Mouse (Mus musculus) layer of hippocampus, postnatal 10 days (tissue): ENCODE measurements at regions not wholly inside any gene's neighbourhood (a gene's known extent, or its start where the extent isn't known, plus 50 kb on each side); places are given as distances from the start of the nearest gene placed in this dataset.

ENCODE experiments used
- DNase-seq, 2 experiments: peaks; one replicate each; pipeline ENCODE4 v3.0.0; 2021; ENCODE audit warnings: low spot score in 2 of 2

- peak in 1 of 2 experiments; percentile 29 for DNase-seq
Observed at GRCm38 (mm10) chr10:99460847-99461445, 197.9 kb downstream of the Dusp6 start.

- peak; percentile 25 to 27 for DNase-seq
Observed at GRCm38 (mm10) chr10:99461446-99461966, 198.5 kb downstream of the Dusp6 start.

GRCm38 (mm10) chr10:99466695-99467094, 203.7 kb downstream of the Dusp6 start:
- no peak for DNase-seq

DNA sequence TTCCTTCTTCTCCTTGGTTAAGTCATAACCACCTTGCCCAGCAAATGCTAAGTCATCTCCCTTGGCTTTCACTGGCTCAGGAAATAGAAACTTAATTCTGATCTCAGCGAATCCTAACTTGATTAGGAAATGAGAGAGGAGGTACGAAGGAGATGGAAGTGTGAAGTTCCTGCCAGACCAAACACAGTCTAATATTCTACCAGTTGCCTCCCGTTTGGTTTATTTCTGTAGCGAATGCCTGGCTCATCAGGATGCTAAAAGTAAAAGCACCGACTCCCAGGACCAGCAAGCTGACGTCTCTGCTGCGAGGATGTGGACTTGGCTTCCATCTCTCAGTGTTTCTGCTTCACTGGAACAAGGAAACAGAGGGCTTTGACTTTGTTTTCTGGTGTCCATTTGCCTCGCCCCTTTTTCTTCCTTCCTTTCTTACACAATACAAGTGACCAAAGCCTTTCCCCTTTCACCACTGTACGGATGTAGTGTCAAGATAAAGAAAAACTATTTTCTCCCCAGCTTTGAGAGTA, 204.3 kb downstream of the Dusp6 start:
- DNase-seq: no peak

DNA sequence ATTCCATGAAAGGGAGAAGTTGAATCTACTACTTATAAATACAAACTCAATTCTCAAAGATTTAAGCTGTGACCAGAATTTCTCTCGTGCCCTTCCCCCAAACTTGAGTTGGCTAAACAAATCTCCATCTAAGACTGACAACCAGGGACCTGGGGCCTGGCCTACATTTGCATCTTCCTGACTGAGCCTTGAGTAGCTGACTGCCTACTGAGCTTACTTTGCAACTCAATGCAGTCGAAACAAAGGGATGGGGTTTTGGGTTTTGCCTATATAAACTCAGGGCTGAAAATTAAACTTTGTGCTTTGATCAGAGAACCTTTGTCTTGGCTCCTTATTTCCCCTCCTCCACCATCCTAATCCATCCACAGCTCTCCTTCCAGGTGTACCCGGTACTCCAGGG, 205.9 kb downstream of the Dusp6 start:
- no peak for DNase-seq

DNA sequence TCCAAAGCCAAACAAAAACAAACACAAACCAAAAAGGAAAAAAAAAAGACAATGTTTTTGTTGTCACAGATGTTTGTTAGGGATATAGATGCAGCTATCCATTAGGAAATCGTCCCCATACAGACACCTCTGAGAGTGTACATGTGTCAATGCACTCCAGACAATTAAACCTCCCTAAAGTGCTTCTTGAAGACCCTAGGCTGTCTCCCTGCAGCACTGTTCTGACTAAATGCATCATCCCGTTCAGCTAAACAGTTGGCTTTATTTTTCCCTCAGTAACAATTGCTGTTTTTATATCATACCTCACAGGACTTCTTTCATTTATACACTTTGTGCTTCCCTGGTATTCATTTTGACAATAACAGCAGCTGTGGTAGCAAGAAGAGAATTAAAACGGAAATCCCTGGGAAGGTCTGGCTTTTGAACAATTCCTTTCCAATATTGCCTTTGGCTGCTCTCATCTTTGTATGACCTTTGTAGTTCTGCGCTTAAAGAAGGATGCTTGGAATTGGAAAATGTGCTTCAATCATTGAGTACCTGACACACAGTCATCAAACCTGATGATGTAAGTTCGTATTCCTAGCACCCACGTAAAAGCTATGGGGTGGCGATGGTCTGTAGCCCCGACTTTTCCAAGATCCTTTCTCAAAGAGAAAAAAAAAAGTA, 208.9 kb downstream of the Dusp6 start:
- DNase-seq: no peak

DNA sequence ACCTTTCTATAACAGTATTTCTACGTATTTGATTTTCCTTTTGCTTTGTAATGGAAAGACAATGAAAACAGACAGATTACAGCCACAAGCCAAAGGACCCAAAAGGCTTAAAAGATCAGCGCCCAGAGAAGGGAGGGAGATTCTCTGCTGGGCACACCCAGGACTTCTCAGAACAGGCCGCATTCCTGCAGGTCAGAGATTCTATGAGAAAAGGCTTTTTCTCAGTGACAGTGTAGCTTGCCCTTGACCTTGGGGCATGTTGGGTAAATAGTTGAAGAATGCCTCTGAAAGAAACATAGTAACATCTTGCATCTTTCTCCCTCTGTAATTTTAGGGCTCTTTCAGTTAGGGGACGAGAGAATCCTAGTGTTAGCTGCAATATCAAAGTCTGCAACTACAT, 209.8 kb downstream of the Dusp6 start:
- no peak for DNase-seq

DNA sequence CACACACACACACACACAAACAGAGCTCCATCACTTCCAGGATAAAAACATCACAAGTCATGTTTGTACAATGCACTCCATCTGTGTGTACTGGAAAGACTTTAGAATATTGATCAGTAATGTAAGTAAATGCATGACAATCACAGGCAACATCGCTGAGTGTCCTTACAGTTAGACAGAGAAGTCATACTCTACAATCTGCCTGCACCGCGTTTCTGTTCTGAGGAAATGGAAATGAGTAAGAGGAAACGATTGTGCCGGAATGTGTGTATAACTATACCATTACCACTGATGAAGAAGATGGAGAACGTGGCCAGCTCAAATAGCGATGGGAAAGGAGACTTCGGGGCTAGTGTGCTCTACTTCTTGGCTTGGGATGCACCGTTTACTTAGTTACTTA, 210.7 kb downstream of the Dusp6 start:
- DNase-seq: no peak

DNA sequence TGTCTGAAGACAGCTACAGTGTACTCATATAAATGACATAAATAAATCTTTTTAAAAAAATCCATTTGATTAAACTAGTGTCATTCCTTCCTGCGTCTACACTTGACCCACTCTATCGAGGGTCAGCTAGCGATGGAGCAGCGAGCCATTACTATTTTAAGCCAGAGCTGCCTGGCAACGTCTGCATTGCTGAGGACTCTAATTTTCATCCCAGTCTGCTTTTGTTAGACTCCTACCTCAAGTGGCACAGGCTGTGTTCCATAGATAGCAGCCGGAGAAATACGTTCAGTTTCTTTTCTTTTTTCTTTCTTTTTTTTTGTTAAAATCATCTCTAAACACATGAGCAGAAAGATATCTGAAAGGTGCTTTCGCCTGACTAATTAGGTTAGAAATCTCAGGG, 211.5 kb downstream of the Dusp6 start:
- no peak for DNase-seq

DNA sequence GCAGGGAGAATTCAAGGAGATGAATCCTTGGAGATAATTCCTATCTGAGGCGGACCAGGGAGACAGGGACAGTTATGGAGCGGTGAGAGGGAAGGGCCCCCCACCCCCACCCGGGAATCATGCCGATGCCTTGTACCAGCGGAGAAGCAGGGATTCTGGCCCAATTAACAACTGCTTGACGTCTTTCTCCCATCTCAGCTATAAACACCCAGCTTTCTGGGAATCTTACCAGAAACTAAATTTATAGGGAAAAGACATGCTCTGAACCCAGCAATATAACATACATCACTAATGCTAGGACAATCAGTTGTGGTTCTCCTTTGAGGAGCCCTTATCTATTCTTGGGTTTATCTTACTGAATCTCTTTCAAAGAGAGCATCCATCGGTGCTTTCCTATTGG, 213.2 kb downstream of the Dusp6 start:
- DNase-seq: no peak

DNA sequence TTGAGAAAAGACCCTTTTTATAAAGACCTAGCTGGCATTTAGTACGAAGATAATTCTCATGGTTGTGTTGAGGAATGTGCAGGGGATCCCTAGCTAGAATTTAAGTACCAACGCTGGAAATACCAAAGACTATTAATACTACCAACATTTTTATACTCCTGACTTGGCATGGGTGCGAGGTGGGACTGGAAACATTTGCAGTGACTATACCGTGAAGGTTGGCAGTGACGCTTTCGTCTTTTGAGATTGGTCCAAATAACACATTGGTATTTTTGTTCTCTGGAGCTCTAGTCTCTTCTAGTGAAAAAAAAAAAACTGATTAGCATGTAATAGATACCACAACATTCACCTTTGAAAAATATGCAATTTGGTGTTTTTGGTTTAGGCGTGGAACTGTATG, 213.7 kb downstream of the Dusp6 start:
- no peak for DNase-seq

GRCm38 (mm10) chr10:99480573-99480972, 217.5 kb downstream of the Dusp6 start:
- no peak for DNase-seq

DNA sequence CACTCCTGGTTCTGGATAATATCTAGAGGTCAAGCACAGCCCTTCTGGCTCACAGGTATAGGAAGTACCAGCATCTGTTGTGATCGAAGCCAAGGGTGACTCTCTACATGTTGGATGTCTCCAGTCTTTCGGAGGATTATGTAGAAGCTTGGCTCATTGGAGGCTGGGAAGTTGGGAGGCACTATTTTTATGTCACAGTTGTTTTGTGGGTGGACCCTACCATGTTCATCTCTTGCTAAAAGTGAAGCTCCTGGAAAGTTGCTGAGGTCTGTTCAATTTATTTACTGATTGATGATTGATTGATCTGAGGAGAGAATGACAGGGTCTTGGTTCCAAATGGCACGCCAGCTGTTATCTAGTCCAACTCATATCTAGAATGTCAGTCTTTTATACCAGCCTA, 219.0 kb downstream of the Dusp6 start:
- no peak for DNase-seq

DNA sequence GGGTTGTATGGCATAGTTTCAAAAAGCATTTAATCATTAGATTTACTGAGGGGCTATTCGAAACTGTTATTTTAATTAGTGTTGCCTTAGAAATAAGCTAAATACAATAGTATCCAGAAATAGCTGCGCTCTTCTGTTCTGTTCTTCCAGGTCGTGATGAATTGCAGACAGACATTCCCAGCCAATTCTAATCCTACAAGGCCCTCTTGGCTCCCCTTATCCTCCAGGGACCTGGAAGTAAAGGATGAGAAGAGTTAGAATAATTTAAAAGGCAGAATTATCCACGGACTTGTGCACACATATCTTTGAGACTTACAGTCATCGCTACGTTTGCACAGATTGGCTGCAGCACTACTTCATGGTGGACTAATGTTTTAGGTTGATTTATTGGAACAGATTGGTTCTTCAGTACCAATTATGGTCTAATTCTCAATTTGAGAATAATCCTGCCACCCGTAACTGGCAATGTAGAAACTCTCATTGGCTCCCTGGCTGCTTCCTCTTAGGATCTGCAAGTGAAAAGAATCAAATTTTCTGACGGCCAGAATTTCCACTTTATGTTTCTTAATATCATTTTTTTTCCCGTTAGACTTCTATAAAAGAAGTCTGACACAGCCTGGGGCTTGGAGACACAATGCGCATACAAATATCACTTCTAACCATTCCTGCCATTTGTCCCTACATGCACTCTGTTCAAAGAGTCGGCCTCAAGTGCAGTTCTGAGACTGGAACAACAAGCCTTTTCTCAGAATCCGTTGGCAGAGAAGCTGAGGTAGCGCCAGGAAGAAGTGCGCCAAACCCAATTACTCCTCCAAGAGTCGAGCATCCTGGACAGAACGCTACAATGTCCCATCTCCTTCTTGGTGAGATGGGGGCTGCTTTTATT, 225.4 kb downstream of the Dusp6 start:
- DNase-seq: peak; percentile 28 to 39

DNA sequence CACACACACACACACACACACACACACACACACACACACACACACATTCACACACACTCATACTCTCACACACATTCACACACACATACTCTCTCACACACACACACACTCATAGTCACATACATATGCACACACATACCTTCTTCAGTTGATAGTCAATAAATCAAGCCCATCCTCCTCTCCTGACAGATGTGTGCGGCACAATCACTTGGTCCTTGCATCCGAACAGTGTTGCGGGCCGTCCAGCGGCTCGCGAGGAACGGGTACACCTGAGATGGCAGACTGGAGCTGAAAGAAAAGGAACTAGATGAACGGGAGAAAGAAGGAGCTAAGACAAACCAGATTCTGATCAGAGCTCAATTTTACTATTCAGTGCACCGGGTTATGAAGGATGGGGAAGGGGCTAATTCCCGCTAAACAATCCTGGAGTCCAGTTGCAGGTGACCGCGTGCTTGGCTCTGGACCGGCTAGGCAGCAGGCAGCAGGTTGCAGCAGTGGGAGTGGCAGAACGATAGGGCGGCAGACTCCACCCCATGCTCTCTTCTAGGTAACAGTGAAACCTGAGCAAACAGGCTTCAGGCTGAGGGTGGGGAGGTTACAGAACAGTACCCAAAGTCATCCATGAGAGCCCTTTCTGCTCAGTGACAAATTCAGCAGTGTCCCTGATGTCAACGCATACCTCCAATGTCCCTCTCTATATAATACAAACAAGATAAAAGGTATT, 247.8 kb downstream of the Csl start:
- DNase-seq: no peak

- no peak for DNase-seq
Observed at GRCm38 (mm10) chr10:99517944-99518343, 241.5 kb downstream of the Csl start.

DNA sequence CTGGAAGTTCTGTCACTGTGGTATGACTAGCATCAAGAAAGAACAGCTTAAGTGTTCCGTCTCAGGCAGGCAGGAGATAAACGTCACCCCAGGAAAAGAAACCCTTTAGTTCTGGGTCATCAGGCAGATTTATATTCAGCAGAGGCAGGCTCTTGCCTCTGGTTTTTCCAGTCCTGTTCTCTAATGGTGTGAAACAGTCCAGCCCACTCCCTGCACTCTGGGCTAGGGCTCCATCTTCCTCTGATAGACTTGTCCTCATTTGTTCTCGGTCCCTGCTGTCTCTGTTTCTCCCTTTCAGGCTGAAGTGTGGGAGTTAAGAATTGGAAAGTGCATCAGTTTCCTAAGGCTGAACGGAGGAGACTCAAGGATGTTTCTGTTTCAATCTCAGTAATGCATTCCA, 240.0 kb downstream of the Csl start:
- DNase-seq: no peak

GRCm38 (mm10) chr10:99523817-99524216, 235.6 kb downstream of the Csl start:
- no peak for DNase-seq

- DNase-seq: peak; percentile 31 to 42
Observed at GRCm38 (mm10) chr10:99524273-99525212, 234.9 kb downstream of the Csl start.

DNA sequence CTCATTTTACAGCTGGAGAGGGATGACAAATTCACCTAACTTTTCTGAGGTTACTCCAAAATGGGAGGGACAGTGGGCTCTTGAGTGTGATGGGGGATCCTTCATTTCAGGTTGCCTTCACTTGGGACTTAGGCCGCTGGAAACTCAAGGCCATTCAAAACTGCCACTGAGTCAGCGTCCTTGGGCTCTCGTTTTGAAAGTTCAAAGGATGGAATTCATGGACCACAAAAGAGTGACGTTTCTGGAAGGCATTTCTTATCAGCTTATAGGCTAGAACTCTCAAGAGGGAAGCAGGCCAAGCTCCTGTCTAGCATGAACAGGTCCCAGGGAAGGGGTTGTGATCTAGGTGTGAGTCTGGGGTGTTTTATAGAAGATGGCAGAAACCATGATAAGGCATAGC, 233.3 kb downstream of the Csl start:
- no peak for DNase-seq
